Mouse (Mus musculus) E14TG2a.4 (cell line): Measurements from ENCODE around the gene Zfp386.

Source experiments
- CTCF ChIP-seq: conservative IDR thresholded peaks from 2 replicates; pipeline ENCODE4 v1.5.1; 2014; ENCODE audit warnings: low read length
- NANOG ChIP-seq: IDR thresholded peaks from 2 replicates; pipeline ENCODE4 v1.6.1; 2014; ENCODE audit warnings: borderline replicate concordance, low read length, mixed read lengths

DNA sequence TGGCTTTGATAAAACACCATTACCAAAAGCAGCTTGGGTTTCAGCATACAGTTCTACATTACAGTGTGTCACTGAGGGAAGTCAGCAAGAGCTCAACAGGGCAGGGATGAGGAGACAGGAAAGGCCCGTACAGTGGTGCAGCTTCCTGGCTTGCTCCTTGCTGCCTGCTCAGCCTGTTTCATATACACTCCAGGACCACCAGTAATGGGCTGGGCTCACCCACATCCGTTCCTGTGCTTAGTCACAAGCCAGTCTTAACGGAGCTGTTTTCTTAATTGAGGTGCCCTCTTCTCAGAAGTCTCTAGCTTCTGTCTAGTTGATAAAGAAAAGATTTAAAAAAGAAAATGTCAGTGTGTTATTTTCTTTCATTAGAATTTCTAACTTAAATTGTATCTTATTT lies 8.6 kb downstream of the Zfp386 start:
- TF ChIP-seq CTCF (no peak), NANOG (no peak)
